Mouse (Mus musculus) neural tube, embryonic 12.5 days (tissue): ENCODE measurements around the gene Ccdc114. TPM values are rescaled to one million over a fixed set of nuclear protein-coding genes. Genes with fewer than 3 reads are reported as not detected.
A peak's percentile ranks its signal among the peaks of the same experiment; 100 is the strongest.
"Not testable (repeated sequence)": the region's sequence is repeated elsewhere in the genome, so short reads cannot be mapped to it uniquely, and the experiment has no call there.

Source experiments
- ATAC-seq: fragments of 200-750 bp; cut with Nextera tagmentation; 2 replicates; pipeline ENCODE4 v1.8.0; 2017; ENCODE audit warnings: low read depth, mild to moderate bottlenecking, moderate TSS enrichment, moderate library complexity; ENCODE audit not compliant: low FRiP score
- H3K27ac ChIP-seq: fragments of 300-500 bp; sonication (generic); 2 replicates; pipeline ENCODE4 v1.5.1; 2016
- H3K27me3 ChIP-seq: fragments of 300-500 bp; sonication (generic); replicated peaks from 2 replicates; pipeline ENCODE4 v1.6.1; 2016; ENCODE audit warnings: mild to moderate bottlenecking
- H3K36me3 ChIP-seq: fragments of 300-500 bp; sonication (generic); 2 replicates; pipeline ENCODE4 v1.6.1; 2016; ENCODE audit warnings: mild to moderate bottlenecking
- H3K4me1 ChIP-seq: fragments of 300-500 bp; sonication (generic); 2 replicates; pipeline ENCODE4 v1.6.1; 2016
- H3K4me2 ChIP-seq: fragments of 300-500 bp; sonication (generic); replicated peaks from 2 replicates; pipeline ENCODE4 v1.6.1; 2016; ENCODE audit warnings: mild to moderate bottlenecking
- H3K4me3 ChIP-seq: fragments of 300-500 bp; sonication (generic); 2 replicates; pipeline ENCODE4 v1.5.1; 2016
- H3K9ac ChIP-seq: fragments of 300-500 bp; sonication (generic); 2 replicates; pipeline ENCODE4 v1.6.1; 2016; ENCODE audit warnings: mild to moderate bottlenecking
- H3K9me3 ChIP-seq: fragments of 300-500 bp; sonication (generic); 2 replicates; pipeline ENCODE4 v1.6.1; 2016; ENCODE audit warnings: mild to moderate bottlenecking
- WGBS: fragments of 180-500 bp; shearing (Covaris S2); methylation state at CpG from one replicate; pipeline ENCODE4 v1.1.7; 2016; 5-methylcytosine and 5-hydroxymethylcytosine counted together
- polyA plus RNA-seq: library from polyadenylated mRNA; unstranded; fragments of >200 nt; fragmentation: Nextera tagmentation; extraction: Ambion mirVana; gene quantifications from 2 replicates; pipeline ENCODE4 v1.2.1, GENCODE M21; 2016

Ccdc114 gene
- polyA plus RNA-seq = 2.8 and 3.7 TPM in 2 replicates

DNA sequence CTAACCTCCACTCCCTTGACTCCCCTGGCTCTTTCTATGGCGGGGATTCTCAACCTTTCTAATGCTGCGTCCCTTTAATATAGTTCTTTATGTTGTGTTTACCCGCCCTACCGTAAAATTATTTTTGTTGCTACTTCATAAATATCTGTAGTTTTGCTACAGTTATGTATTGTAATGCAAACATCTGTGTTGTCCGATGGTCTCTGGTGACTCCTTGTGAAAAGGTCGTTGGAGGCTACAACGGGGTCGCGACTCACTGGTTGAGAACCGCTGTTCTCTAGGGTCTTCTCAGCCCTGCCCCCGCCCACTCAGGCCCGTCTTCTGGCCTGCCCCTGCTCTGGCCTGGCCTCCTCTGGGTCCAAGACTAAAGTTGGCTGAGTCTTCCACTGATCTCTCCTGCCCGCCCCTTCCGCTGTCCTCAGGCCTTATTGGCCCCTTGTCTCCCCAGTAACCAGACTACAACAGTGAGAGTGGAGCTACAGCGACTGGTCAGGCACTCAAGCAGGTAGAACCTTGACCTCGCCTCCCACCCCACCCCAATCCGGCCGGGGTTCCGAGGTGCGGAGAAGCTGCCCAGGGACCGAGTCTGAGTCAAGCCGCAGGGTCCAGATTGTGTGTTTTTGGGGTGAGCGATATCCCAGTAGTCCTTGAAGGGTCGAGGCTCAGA is at the start of gene Ccdc114:
Gene Ccdc114, plus strand, starts transcription at position 311 of the 667 bp plus-strand sequence.
- Histone ChIP-seq H3K36me3 (no peaks in the 10 kb centered on the region), H3K4me3 (peak within 1 kb of the TSS; percentile 41), H3K27me3 (no peaks in the 10 kb centered on the region; the same call in 1 of the 2 replicates), H3K27ac (peak within 1 kb of the TSS; percentile 54), H3K4me2 (peak within 1 kb of the TSS; percentile 63), H3K9ac (peak within 1 kb of the TSS; percentile 3; the same call in 1 of the 2 replicates), H3K4me1 (peaks cover 13% of the 10 kb centered on the region; the same call in 1 of the 2 replicates), H3K9me3 (no peaks in the 10 kb centered on the region)
- 4% methylated on average over 24 of the region's 24 CpGs for WGBS
- peak; percentile 33 for ATAC-seq

GRCm38 (mm10) chr7:45876895-45877294 is 47.0 kb upstream of the Ccdc114 start:
- H3K4me3 ChIP-seq = no peak overlapping the region
- H3K27ac ChIP-seq = no peak overlapping the region
- H3K4me2 ChIP-seq = no peak overlapping the region
- no peak for ATAC-seq
- peaks cover 17% of the 10 kb centered on the region for H3K4me1 ChIP-seq
- H3K9me3 ChIP-seq = no peaks in the 10 kb centered on the region
- H3K27me3 ChIP-seq = peaks cover 2% of the 10 kb centered on the region; the same call in 1 of the 2 replicates
- H3K9ac ChIP-seq = no peak overlapping the region
- H3K36me3 ChIP-seq = peaks cover 65% of the 10 kb centered on the region
- 96% methylated on average over 7 of the region's 7 CpGs for WGBS

GRCm38 (mm10) chr7:45878278-45878677 is 45.6 kb upstream of the Ccdc114 start, which contains the start of gene Grin2d:
TSS of gene Grin2d (minus strand) at chr7:45878378.
- not testable (repeated sequence) for H3K4me3 ChIP-seq, ATAC-seq, H3K9me3 ChIP-seq, H3K27me3 ChIP-seq, H3K4me2 ChIP-seq, H3K27ac ChIP-seq, H3K9ac ChIP-seq
- WGBS = 94% methylated on average over 1 of the region's 1 CpGs
- peaks cover 17% of the 10 kb centered on the region for H3K4me1 ChIP-seq
- peaks cover 78% of the 10 kb centered on the region for H3K36me3 ChIP-seq

- Histone ChIP-seq H3K9ac (no peak overlapping the region), H3K36me3 (peaks cover 93% of the 10 kb centered on the region), H3K4me1 (no peaks in the 10 kb centered on the region), H3K4me3 (no peak overlapping the region), H3K9me3 (no peaks in the 10 kb centered on the region), H3K4me2 (no peak overlapping the region), H3K27ac (no peak overlapping the region), H3K27me3 (no peaks in the 10 kb centered on the region)
- ATAC-seq = no peak
- 97% methylated on average over 4 of the region's 4 CpGs for WGBS
Measured at GRCm38 (mm10) chr7:45880531-45880930, 43.3 kb upstream of the Ccdc114 start.

DNA sequence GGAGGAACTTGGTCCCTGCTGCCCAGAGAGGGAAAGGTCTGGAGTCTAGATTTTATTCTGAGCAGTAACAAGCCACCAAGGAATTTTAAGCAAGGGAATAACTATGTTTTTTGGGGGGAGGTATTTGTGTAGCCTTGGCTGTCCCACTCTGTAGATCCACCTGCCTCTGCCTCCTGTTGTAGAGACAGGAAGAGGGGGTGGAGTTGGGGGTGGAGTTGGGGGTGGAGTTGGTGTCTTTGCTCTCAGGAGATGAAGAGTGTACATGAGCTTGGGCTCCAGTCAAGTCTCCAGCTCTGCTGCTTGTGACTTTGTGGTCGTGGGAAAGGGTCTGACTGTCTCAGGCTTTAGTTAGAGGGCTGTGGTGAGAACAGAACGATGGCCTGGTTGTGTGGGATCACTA is 42.9 kb upstream of the Ccdc114 start:
- no peaks in the 10 kb centered on the region for H3K27me3 ChIP-seq
- H3K4me3 ChIP-seq = no peak overlapping the region
- WGBS = 88% methylated on average over 2 of the region's 2 CpGs
- H3K4me2 ChIP-seq = no peak overlapping the region
- H3K27ac ChIP-seq = no peak overlapping the region
- no peak overlapping the region for H3K9ac ChIP-seq
- H3K9me3 ChIP-seq = no peaks in the 10 kb centered on the region
- peaks cover 88% of the 10 kb centered on the region for H3K36me3 ChIP-seq
- ATAC-seq = no peak
- H3K4me1 ChIP-seq = no peaks in the 10 kb centered on the region

GRCm38 (mm10) chr7:45887246-45887645 is 36.6 kb upstream of the Ccdc114 start:
- Histone ChIP-seq H3K4me3 (no peak overlapping the region), H3K4me1 (no peaks in the 10 kb centered on the region), H3K9me3 (no peaks in the 10 kb centered on the region), H3K9ac (peak overlapping the region; percentile 21; the same call in 1 of the 2 replicates), H3K4me2 (no peak overlapping the region), H3K27ac (no peak overlapping the region), H3K27me3 (no peaks in the 10 kb centered on the region), H3K36me3 (peaks cover 31% of the 10 kb centered on the region)
- ATAC-seq = no peak
- WGBS = 57% methylated on average over 3 of the region's 3 CpGs

DNA sequence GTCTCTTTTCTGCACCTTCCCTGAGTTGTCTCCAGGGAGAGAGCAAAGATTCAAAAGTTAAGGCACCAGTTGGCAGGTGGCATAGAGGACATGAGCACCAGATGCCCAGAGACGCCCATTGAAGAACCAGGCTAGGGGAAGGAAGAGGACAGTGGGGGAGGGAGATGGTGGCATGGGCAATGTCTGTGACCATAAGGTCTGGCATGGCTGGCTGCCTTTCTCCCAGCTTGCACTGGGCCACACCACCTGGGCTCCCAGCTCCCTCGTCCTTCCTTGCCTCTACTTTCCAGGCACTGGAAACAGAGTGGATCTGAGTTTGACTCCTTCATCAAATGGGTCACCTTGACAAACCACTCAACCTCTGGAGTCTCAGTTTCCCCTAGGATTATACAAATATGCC is 31.2 kb upstream of the Ccdc114 start:
- Histone ChIP-seq H3K4me1 (peaks cover 6% of the 10 kb centered on the region), H3K9ac (no peak overlapping the region), H3K27ac (no peak overlapping the region), H3K9me3 (no peaks in the 10 kb centered on the region), H3K4me3 (no peak overlapping the region), H3K36me3 (no peaks in the 10 kb centered on the region), H3K4me2 (no peak overlapping the region), H3K27me3 (0 out of 2 replicates have a peak, but pooled peaks cover 6% of the 10 kb centered on the region)
- 89% methylated on average over 2 of the region's 2 CpGs for WGBS
- no peak for ATAC-seq

DNA sequence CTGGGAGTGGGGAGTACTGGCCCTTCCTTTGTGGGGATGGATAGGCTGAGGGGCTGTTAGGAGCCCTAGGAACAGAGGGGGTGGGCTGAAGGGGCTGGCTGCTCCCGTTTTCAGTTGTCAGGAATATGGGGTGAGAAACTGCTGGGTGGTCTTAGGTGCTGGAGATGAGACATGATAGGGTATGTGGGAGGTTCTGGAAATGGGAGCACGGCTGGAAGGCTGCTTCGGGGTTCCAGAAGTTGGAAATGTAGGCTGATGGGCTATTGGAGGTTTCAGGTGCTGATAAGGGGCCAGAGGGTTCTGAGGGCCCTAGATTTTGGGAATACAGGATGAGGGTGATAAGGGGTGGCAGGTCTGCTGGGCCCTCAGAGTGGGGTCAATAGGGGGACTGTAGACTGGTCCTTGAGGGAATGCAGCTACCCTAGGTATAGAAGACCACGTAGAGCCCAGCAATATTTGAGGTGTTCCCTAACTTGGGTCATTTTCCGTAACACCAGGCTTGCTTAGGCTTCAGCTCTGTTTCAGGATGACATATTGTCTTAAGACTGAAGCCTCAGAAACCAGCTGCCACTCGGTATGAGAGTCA is 27.8 kb upstream of the Ccdc114 start:
- peaks cover 10% of the 10 kb centered on the region for H3K4me1 ChIP-seq
- H3K27me3 ChIP-seq = 0 out of 2 replicates have a peak, but pooled peaks cover 6% of the 10 kb centered on the region
- no peak overlapping the region for H3K9ac ChIP-seq
- no peaks in the 10 kb centered on the region for H3K36me3 ChIP-seq
- no peaks in the 10 kb centered on the region for H3K9me3 ChIP-seq
- no peak overlapping the region for H3K27ac ChIP-seq
- ATAC-seq = peak; percentile 29
- peak overlapping the region; percentile 45 for H3K4me2 ChIP-seq
- H3K4me3 ChIP-seq = no peak overlapping the region
- 81% methylated on average over 6 of the region's 6 CpGs for WGBS

- Histone ChIP-seq H3K9ac (peak within 1 kb of the TSS; percentile 67), H3K27ac (0 out of 2 replicates have a peak within 1 kb of the TSS, but pooled peaks have one; percentile 20), H3K4me3 (peak within 1 kb of the TSS; percentile 46), H3K9me3 (no peaks in the 10 kb centered on the region), H3K4me1 (peaks cover 10% of the 10 kb centered on the region), H3K27me3 (0 out of 2 replicates have a peak, but pooled peaks cover 6% of the 10 kb centered on the region), H3K4me2 (peak within 1 kb of the TSS; percentile 89), H3K36me3 (no peaks in the 10 kb centered on the region)
- peak; percentile 87 for ATAC-seq
- WGBS = 1% methylated on average over 40 of the region's 40 CpGs
Measured at GRCm38 (mm10) chr7:45896517-45897257, 27.2 kb upstream of the Ccdc114 start, which contains the start of the genes Syngr4 and Tmem143. TSS of gene Syngr4 (minus strand) at chr7:45896714. TSS of gene Tmem143 (plus strand) at chr7:45896941.

DNA sequence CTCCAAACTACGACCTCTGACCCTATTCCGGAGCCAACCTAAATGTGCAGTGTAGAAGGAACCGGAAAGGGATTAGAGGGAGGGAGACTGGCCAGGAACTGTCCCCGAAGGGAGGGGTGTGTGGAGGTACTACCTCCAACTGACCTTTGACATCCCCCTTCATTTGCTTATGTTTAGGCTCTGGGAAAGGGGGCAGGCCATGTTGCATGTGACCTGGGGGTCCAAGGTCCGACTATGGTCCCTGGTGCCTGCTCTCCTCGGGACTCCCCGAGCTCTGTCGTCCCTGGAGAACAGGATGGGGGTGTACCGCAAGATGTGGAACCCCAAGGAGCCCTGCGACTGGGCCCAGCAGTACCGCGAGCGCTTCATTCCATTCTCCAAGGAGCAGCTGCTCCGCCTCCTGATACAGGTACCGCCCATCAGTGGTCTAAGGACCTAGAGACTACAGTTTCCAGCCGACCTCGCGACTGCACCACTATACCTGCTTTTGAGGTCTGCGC is 26.6 kb upstream of the Ccdc114 start:
- Histone ChIP-seq H3K4me3 (peak overlapping the region; percentile 46), H3K9ac (peak overlapping the region; percentile 67), H3K4me1 (peaks cover 10% of the 10 kb centered on the region), H3K9me3 (no peaks in the 10 kb centered on the region), H3K4me2 (peak overlapping the region; percentile 89), H3K27ac (0 out of 2 replicates have a peak overlapping the region, but pooled peaks have one; percentile 20), H3K27me3 (0 out of 2 replicates have a peak, but pooled peaks cover 6% of the 10 kb centered on the region), H3K36me3 (no peaks in the 10 kb centered on the region)
- WGBS = under 1% methylated on average over 19 of the region's 19 CpGs
- ATAC-seq = peak; percentile 67

GRCm38 (mm10) chr7:45898125-45898524 is 25.7 kb upstream of the Ccdc114 start:
- H3K27me3 ChIP-seq, H3K4me3 ChIP-seq, H3K27ac ChIP-seq, ATAC-seq, H3K9me3 ChIP-seq, H3K36me3 ChIP-seq, H3K9ac ChIP-seq: not testable (repeated sequence)
- WGBS = 49% methylated on average over 4 of the region's 4 CpGs
- peaks cover 10% of the 10 kb centered on the region for H3K4me1 ChIP-seq
- peak overlapping the region; percentile 89 for H3K4me2 ChIP-seq

GRCm38 (mm10) chr7:45901562-45901961 is 22.3 kb upstream of the Ccdc114 start:
- no peaks in the 10 kb centered on the region for H3K9me3 ChIP-seq
- H3K27me3 ChIP-seq = no peaks in the 10 kb centered on the region
- H3K4me2 ChIP-seq = no peak overlapping the region
- H3K4me1 ChIP-seq = peaks cover 10% of the 10 kb centered on the region
- H3K4me3 ChIP-seq = no peak overlapping the region
- H3K9ac ChIP-seq = no peak overlapping the region
- H3K36me3 ChIP-seq = no peaks in the 10 kb centered on the region
- no peak overlapping the region for H3K27ac ChIP-seq
- WGBS = 62% methylated on average over 5 of the region's 5 CpGs
- ATAC-seq = no peak
